Comparison of ENCODE assay signal across 14 mouse cellular contexts in the genomic region with DNA sequence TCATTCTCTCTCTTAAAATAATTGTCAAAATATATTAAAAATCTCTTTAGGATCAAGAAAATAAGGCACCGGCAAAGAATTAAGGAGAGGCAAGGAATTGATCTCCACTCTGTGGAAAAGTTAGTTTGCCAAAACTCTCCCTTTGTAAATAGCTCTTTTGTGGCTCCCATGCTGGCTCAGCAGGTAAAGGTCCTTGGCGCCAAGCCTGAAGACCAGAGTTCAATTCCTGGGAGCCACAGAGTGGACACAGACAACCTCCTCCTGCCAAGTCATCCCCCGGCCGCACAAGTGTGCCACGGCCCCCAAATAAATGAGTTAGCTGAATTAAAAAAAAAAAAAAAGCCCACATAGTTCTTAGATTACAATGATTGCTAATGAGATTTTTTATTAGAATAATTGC. TPM values are rescaled to one million over a fixed set of nuclear protein-coding genes. Genes with fewer than 3 reads are reported as not detected.
"Had no signal": no experiment of that assay in that cellular context is flagged by ENCODE, and none has a peak within 500 bp of the region (broad histone marks: within the 10 kb centered on the region; RNA-seq: fewer than 3 reads in every experiment).

No protein-coding gene starts in this region.

- DNase-seq: lung, adult 18-20 months; right cerebral cortex, postnatal 25 days; thymus, postnatal 36 days had no signal

- ATAC-seq: intestine, embryonic 15.5 days; midbrain, embryonic 16.5 days had no signal

- H3K9me3 ChIP-seq: intestine, embryonic 15.5 days; limb, embryonic 10.5 days; midbrain, embryonic 12.5 days; neural tube, embryonic 13.5 days had no signal

- H3K4me2 ChIP-seq: hindbrain, embryonic 14.5 days; intestine, embryonic 15.5 days; midbrain, embryonic 12.5 days; neural tube, embryonic 13.5 days had no signal

- H3K27me3 ChIP-seq: intestine, embryonic 15.5 days; midbrain, embryonic 12.5 days; neural tube, embryonic 13.5 days had no signal

- H3K27ac ChIP-seq: hindbrain, embryonic 14.5 days; intestine, embryonic 15.5 days; left cerebral cortex, adult 2 months; limb, embryonic 10.5 days; midbrain, embryonic 12.5 days; neural tube, embryonic 13.5 days had no signal

- H3K9ac ChIP-seq: hindbrain, embryonic 14.5 days; intestine, embryonic 15.5 days; midbrain, embryonic 12.5 days; neural tube, embryonic 13.5 days had no signal

- H3K4me1 ChIP-seq: intestine, embryonic 15.5 days; limb, embryonic 10.5 days had no signal

- H3K36me3 ChIP-seq: intestine, embryonic 15.5 days; limb, embryonic 10.5 days; midbrain, embryonic 12.5 days; neural tube, embryonic 13.5 days had no signal

- H3K4me3 ChIP-seq: intestine, embryonic 15.5 days; left cerebral cortex, adult 2 months; limb, embryonic 10.5 days; midbrain, embryonic 12.5 days; neural tube, embryonic 13.5 days had no signal

RNA-seq across cellular contexts. Expression of a gene that starts 36.8 kb away (rescaled TPM):
- polyA plus RNA-seq: intestine, embryonic 15.5 days; large intestine, adult 2 months; lung, embryonic 16.5 days; small intestine, adult 2 months; stomach, embryonic 16.5 days had no signal
